Mouse (Mus musculus) testis, adult 2 months (tissue): Measurements from ENCODE around the gene Gmip. TPM values are rescaled to one million over a fixed set of nuclear protein-coding genes. Genes with fewer than 3 reads are reported as not detected.

ENCODE experiments used
- H3K27ac ChIP-seq: fragments of 200-500 bp; 2 replicates; pipeline ENCODE4 v1.5.1; 2012; ENCODE audit warnings: low read depth, low read length; ENCODE audit not compliant: control insufficient read depth, insufficient read depth
- H3K27me3 ChIP-seq: fragments of 200-500 bp; 2 replicates; pipeline ENCODE4 v1.6.1; 2012; ENCODE audit warnings: mild to moderate bottlenecking, low read length, moderate library complexity; ENCODE audit not compliant: control insufficient read depth, insufficient read depth
- H3K36me3 ChIP-seq: fragments of 200-500 bp; 2 replicates; pipeline ENCODE4 v1.6.1; 2012; ENCODE audit warnings: mild to moderate bottlenecking, low read length; ENCODE audit not compliant: control insufficient read depth, insufficient read depth
- H3K4me1 ChIP-seq: fragments of 200-500 bp; 2 replicates; pipeline ENCODE4 v1.6.1; 2012; ENCODE audit warnings: low read length; ENCODE audit not compliant: control insufficient read depth, insufficient read depth
- H3K4me3 ChIP-seq: fragments of 200-500 bp; 2 replicates; pipeline ENCODE4 v1.5.1; 2012; ENCODE audit warnings: low read depth, mild to moderate bottlenecking, low read length, moderate library complexity, mixed read lengths; ENCODE audit not compliant: control insufficient read depth
- CTCF ChIP-seq: fragments of 200-500 bp; IDR thresholded peaks from 2 replicates; pipeline ENCODE4 v1.5.1; 2012; ENCODE audit warnings: low read depth, mild to moderate bottlenecking, inconsistent platforms, low read length, moderate library complexity; ENCODE audit not compliant: control insufficient read depth, insufficient read depth, insufficient replicate concordance
- POLR2A ChIP-seq: fragments of 200-500 bp; IDR thresholded peaks from 2 replicates; pipeline ENCODE4 v1.6.1; 2012; ENCODE audit warnings: low read depth, mild to moderate bottlenecking, inconsistent platforms, low read length, moderate library complexity; ENCODE audit not compliant: control insufficient read depth
- polyA plus RNA-seq: library from polyadenylated mRNA; depleted of rRNA; stranded (reverse); fragments of >200 nt; gene quantifications from 2 replicates; pipeline ENCODE4 v1.2.3, GENCODE M21; 2012; rRNA removed

Gene Gmip
- polyA plus RNA-seq, 1 experiment = 4.4 TPM

DNA sequence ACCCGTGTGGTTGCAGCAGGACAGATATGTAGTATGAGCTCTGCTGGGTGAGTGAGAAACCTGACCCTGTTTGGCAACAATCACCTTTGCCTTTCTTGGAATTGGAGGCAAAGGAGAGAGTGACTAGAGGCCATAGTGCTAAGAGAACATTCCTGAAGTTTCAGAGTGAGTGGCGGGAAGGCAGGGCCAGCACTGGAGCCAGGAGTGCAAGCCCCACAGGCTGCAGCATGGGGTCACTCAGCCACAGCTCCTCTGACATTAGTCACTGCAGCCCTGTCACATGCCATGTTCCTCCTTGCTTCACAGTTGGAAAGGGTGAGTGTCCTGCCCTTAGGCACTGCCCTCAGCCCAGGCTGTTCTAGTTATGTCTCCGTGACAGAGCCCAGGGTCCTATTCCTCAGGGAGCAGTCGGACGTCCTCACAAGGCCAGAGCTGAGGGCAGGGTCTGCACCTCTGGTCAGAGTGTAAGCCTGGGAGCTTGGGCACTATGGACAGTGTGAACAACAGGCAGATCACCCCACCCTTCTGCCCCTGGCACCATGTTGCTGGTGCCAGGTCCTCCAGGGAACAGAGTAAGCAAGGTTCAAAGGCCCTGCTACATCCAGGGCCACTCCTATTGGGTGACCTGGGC lies 59.3 kb downstream of the Gmip start:
- no peaks in the 10 kb centered on the region for H3K27me3 ChIP-seq
- TF ChIP-seq CTCF (no peak), POLR2A (no peak)
- no peak overlapping the region for H3K4me3 ChIP-seq
- no peaks in the 10 kb centered on the region for H3K4me1 ChIP-seq
- no peak overlapping the region for H3K27ac ChIP-seq
- H3K36me3 ChIP-seq = no peaks in the 10 kb centered on the region

DNA sequence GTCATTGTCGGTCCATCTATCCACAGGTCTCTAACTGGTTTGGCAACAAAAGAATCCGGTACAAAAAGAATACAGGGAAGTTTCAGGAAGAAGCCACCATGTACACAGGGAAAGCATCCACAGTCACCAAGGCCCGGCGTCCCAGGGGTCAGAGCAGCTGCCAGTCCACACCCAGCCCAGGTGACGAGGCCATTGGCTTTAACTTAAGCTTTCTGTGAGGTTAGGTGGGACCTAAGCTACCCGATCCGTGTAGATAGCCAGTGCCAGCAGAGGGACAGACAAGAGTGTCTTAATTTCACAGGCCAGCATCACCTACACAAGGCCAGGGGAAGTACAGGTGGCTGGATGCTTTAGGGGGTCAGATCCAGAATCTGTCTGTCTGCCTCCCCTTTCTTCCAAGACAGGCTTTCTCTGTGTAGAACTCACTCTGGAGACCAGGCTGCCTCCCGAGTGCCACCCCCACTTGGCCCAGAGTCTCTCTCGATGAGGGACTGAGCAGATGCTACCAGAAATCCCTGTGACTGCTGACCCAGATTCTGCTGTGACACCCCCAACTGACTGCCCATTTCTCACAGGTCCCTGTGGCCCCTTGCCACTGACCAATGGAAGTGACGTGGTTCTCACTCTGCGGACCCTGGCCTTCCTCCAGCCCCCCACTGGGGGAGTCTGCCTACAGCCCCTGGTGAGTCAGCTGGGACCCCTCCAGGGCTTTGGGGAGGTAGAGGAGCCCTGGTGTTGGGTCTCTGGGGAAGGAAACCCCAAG lies 61.7 kb downstream of the Gmip start:
- H3K4me3 ChIP-seq = no peak overlapping the region
- H3K36me3 ChIP-seq = no peaks in the 10 kb centered on the region
- H3K4me1 ChIP-seq = no peaks in the 10 kb centered on the region
- TF ChIP-seq CTCF = no peak
- no peak for TF ChIP-seq POLR2A
- H3K27ac ChIP-seq = no peak overlapping the region
- no peaks in the 10 kb centered on the region for H3K27me3 ChIP-seq

DNA sequence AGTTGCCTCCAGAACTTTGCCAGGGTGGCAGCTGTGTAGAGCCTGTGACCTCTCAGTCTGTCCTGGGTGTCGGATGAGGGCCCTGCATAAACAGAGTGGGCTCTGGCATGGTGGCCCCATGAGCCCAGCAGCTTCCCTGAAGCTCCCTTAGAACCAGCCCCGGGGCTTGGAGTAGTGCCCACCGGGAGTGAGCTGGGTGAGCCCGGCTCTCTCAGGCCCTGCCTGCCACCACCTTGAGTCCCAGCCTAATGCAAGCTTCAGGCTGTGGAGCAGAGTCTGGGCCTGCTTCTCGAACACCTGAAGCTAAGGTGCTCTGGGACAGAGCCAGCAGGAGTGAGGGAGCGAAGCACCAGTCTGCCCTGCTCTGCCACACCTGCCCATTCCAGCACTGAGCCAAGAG lies 62.4 kb downstream of the Gmip start:
- no peak overlapping the region for H3K4me3 ChIP-seq
- H3K36me3 ChIP-seq = no peaks in the 10 kb centered on the region
- H3K27ac ChIP-seq = no peak overlapping the region
- no peaks in the 10 kb centered on the region for H3K4me1 ChIP-seq
- H3K27me3 ChIP-seq = no peaks in the 10 kb centered on the region
- TF ChIP-seq POLR2A = no peak
- TF ChIP-seq CTCF = no peak

Other genes with a start within 250 kb of the Gmip start
- 4.3 and 4.8 TPM in 2 replicates for gene Zfp868, start 183.1 kb upstream of the Gmip start, polyA plus RNA-seq
- gene Zfp964, start 154.2 kb upstream of the Gmip start, polyA plus RNA-seq = 0.51 and 0.75 TPM in 2 replicates
- 1.4 TPM in 2 replicates for gene Zfp869, start 98.0 kb upstream of the Gmip start, polyA plus RNA-seq
- gene Zfp963, start 58.7 kb upstream of the Gmip start, polyA plus RNA-seq = 0.47 and 0.48 TPM in 2 replicates
- not detected in 2 replicates for gene Gm20422, start 33.8 kb upstream of the Gmip start, polyA plus RNA-seq
- gene Atp13a1, start 17.5 kb upstream of the Gmip start, polyA plus RNA-seq = 22.6 and 23.6 TPM in 2 replicates
- 6.4 and 8.1 TPM in 2 replicates for gene Zfp866, start 17.5 kb upstream of the Gmip start, polyA plus RNA-seq
- gene Lpar2, start 13.8 kb downstream of the Gmip start, polyA plus RNA-seq = 7.9 and 10.1 TPM in 2 replicates
- 187 and 222 TPM in 2 replicates for gene Pbx4, start 23.8 kb downstream of the Gmip start, polyA plus RNA-seq
- gene Cilp2, start 79.0 kb downstream of the Gmip start, polyA plus RNA-seq = 0.36 and 0.51 TPM in 2 replicates
- 844 and 936 TPM in 2 replicates for gene Tssk6, start 93.5 kb downstream of the Gmip start, polyA plus RNA-seq
- gene Ndufa13, start 93.9 kb downstream of the Gmip start, polyA plus RNA-seq = 122 and 131 TPM in 2 replicates
- gene Yjefn3, start 94.0 kb downstream of the Gmip start, polyA plus RNA-seq = 0.95 TPM in 2 replicates
- gene Gatad2a, start 187.7 kb downstream of the Gmip start, polyA plus RNA-seq = 80.8 and 84.9 TPM in 2 replicates
- gene Mau2, start 234.1 kb downstream of the Gmip start, polyA plus RNA-seq = 46.0 and 52.7 TPM in 2 replicates
- gene Sugp1, start 234.1 kb downstream of the Gmip start, polyA plus RNA-seq = 32.5 and 34.5 TPM in 2 replicates